Mouse (Mus musculus) macrophage (primary cell): Measurements from ENCODE around the gene Lrp2bp. TPM values are rescaled to one million over a fixed set of nuclear protein-coding genes. Genes with fewer than 3 reads are reported as not detected.

Experiments used
- H3K27ac ChIP-seq: fragments of 350-480 bp; formaldehyde crosslinking; 2 replicates; pipeline ENCODE4 v1.9.0; 2021
- H3K36me3 ChIP-seq: fragments of 350-480 bp; formaldehyde crosslinking; 2 replicates; pipeline ENCODE4 v1.9.0; 2021; ENCODE audit errors: inconsistent target
- H3K4me3 ChIP-seq: fragments of 350-480 bp; formaldehyde crosslinking; 2 replicates; pipeline ENCODE4 v1.9.0; 2021; ENCODE audit errors: inconsistent target
- H3K79me2 ChIP-seq: fragments of 350-480 bp; formaldehyde crosslinking; 2 replicates; pipeline ENCODE4 v1.9.0; 2021; ENCODE audit errors: inconsistent target
- WGBS: methylation state at CpG from one replicate; pipeline ENCODE4 v1.1.7; 2026; ENCODE audit warnings: inconsistent platforms; ENCODE audit not compliant: missing documents; 5-methylcytosine and 5-hydroxymethylcytosine counted together
- polyA plus RNA-seq: library from polyadenylated mRNA; stranded (reverse); fragments of 250-400 nt; gene quantifications from 3 replicates; pipeline ENCODE4 v1.2.4, GENCODE M21; 2018; ENCODE audit warnings: inconsistent platforms

Lrp2bp gene
- polyA plus RNA-seq, 1 experiment from 2014 or later, result not detected

DNA sequence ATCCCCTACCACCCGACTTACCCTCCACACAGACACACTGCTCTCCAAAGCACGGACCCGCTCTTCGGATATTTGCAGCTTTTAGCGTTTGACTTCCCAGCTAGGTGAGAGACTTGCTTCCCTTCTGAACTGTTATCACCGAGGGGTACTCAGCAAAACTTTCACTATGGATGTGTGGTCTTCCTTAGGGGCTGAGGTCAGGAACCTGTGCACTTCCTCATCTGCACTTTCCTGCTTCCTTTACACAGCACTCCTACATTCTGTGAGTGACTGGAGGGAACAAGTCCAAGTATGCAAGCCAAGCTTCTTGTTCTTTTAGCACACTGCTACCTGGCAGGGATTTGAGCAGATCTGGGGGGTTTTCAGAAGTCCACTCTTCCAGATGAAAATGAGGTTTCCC, 79.8 kb downstream of the Lrp2bp start:
- Histone ChIP-seq H3K36me3 (no peaks in the 10 kb centered on the region), H3K27ac (no peak overlapping the region), H3K4me3 (no peak overlapping the region), H3K79me2 (no peaks in the 10 kb centered on the region)
- WGBS, result 24% methylated on average over 4 of the region's 6 CpGs

Other genes starting within 250 kb of the Lrp2bp start
- not detected in 3 replicates for gene Pdlim3, start 113.8 kb upstream of the Lrp2bp start, polyA plus RNA-seq
- not detected in 3 replicates for gene Ccdc110, start 64.7 kb upstream of the Lrp2bp start, polyA plus RNA-seq
- 0.20 to 0.27 TPM (median 0.22 TPM) in 3 replicates for gene 1700029J07Rik, start 24.1 kb upstream of the Lrp2bp start, polyA plus RNA-seq
- 46.5 to 83.4 TPM (median 48.1 TPM) in 3 replicates for gene Ufsp2, start 23.8 kb upstream of the Lrp2bp start, polyA plus RNA-seq
- 0.47 to 1.7 TPM (median 0.94 TPM) in 3 replicates for gene Ankrd37, start 6.4 kb downstream of the Lrp2bp start, polyA plus RNA-seq
- 8.1 to 10.8 TPM (median 10.0 TPM) in 3 replicates for gene Cfap97, start 152.5 kb downstream of the Lrp2bp start, polyA plus RNA-seq
- gene Snx25, start 152.9 kb downstream of the Lrp2bp start, polyA plus RNA-seq, result 7.9 to 9.6 TPM (median 9.2 TPM) in 3 replicates
- gene Slc25a4, start 212.0 kb downstream of the Lrp2bp start, polyA plus RNA-seq, result 90.6 to 146 TPM (median 92.1 TPM) in 3 replicates